Mouse (Mus musculus) CH12.LX (cell line): Measurements from ENCODE around the gene Tsc1.

Source experiments
- CTCF ChIP-seq, 2 experiments: IDR thresholded peaks in 1 of 2; conservative IDR thresholded peaks in 1 of 2; 2 replicates each; pipeline ENCODE4 v1.5.1; 2011 to 2012; ENCODE audit warnings: low read depth in 2 of 2, low read length in 2 of 2, improper control_type of control experiment in 1 of 2, inconsistent platforms in 1 of 2, mild to moderate bottlenecking in 1 of 2, moderate library complexity in 1 of 2
- EP300 ChIP-seq: IDR thresholded peaks from 2 replicates; pipeline ENCODE4 v1.6.1; 2011; ENCODE audit warnings: low read length, improper control_type of control experiment
- ETS1 ChIP-seq: conservative IDR thresholded peaks from 2 replicates; pipeline ENCODE4 v1.6.1; 2012; ENCODE audit warnings: low read depth, mild to moderate bottlenecking, inconsistent platforms, low read length, improper control_type of control experiment, moderate library complexity
- POLR2A ChIP-seq: IDR thresholded peaks from 2 replicates; pipeline ENCODE4 v1.6.1; 2011; ENCODE audit warnings: low read depth, mild to moderate bottlenecking, improper control_type of control experiment, low read length
- RAD21 ChIP-seq: IDR thresholded peaks from 2 replicates; pipeline ENCODE4 v1.6.1; 2011; ENCODE audit warnings: low read depth, mild to moderate bottlenecking, low read length, improper control_type of control experiment, moderate library complexity

DNA sequence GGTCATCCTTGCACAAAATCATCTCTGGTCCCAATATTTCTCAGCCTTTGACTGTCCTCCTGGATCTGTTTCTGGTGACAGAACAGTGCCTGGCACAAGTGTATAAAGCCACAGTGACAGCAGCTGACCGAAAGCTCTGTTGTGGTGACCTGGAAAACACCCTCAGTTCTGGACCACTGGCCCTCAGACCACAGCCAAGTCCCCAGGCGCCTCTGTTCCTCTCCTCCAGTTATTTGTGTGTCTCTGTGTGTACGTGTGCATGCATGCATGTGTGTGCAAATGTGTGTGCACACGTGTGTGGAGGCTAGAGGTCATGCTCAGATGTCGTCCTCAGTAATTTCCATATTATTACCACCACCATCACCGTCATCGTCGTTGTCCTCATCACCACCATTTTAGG, 81.4 kb downstream of the Tsc1 start:
- TF ChIP-seq EP300 (no peak), ETS1 (peak; percentile 77), POLR2A (no peak), CTCF (conservative IDR thresholded peaks at IDR 0.05 in 1 of 2, IDR thresholded peaks at IDR 0.05 in 1 of 2; ENCODE audit: low read depth in 2 of 2, low read length in 2 of 2) (no peak), RAD21 (no peak)
